Mouse (Mus musculus) lung, postnatal 0 days (tissue): Measurements from ENCODE around the gene Gclc. TPM values are rescaled to one million over a fixed set of nuclear protein-coding genes. Genes with fewer than 3 reads are reported as not detected.

ENCODE experiments used
- ATAC-seq: fragments of 200-750 bp; cut with Nextera tagmentation; 2 replicates; pipeline ENCODE4 v1.8.0; 2017; ENCODE audit warnings: moderate library complexity
- DNase-seq: peaks from one replicate; pipeline ENCODE4 v3.0.0-alpha.2; 2016; ENCODE audit warnings: low spot score
- H3K27ac ChIP-seq: fragments of 300-500 bp; sonication (generic); 2 replicates; pipeline ENCODE4 v1.5.1; 2014; ENCODE audit warnings: antibody characterized with exemption, mild to moderate bottlenecking, low read length, mixed read lengths
- H3K27me3 ChIP-seq: fragments of 300-500 bp; sonication (generic); replicated peaks from 2 replicates; pipeline ENCODE4 v1.6.1; 2014; ENCODE audit warnings: low read length, mixed read lengths; ENCODE audit not compliant: insufficient read depth
- H3K36me3 ChIP-seq: fragments of 300-500 bp; sonication (generic); 2 replicates; pipeline ENCODE4 v1.6.1; 2014; ENCODE audit warnings: low read length, mixed read lengths; ENCODE audit not compliant: insufficient read depth
- H3K4me1 ChIP-seq: fragments of 300-500 bp; sonication (generic); 2 replicates; pipeline ENCODE4 v1.6.1; 2014; ENCODE audit warnings: antibody characterized with exemption, low read depth, low read length, mixed read lengths; ENCODE audit not compliant: insufficient read depth
- H3K4me2 ChIP-seq: fragments of 300-500 bp; sonication (generic); replicated peaks from 2 replicates; pipeline ENCODE4 v1.6.1; 2014; ENCODE audit warnings: low read depth, mild to moderate bottlenecking, low read length, moderate library complexity, mixed read lengths
- H3K4me3 ChIP-seq: fragments of 300-500 bp; sonication (generic); 2 replicates; pipeline ENCODE4 v1.5.1; 2014; ENCODE audit warnings: low read depth, low read length
- H3K9ac ChIP-seq: fragments of 300-500 bp; sonication (generic); replicated peaks from 2 replicates; pipeline ENCODE4 v1.6.1; 2014; ENCODE audit warnings: low read depth, mild to moderate bottlenecking
- H3K9me3 ChIP-seq: fragments of 300-500 bp; sonication (generic); 2 replicates; pipeline ENCODE4 v1.6.1; 2016; ENCODE audit warnings: low read length, mixed read lengths
- CTCF ChIP-seq: IDR thresholded peaks from 2 replicates; pipeline ENCODE4 v1.5.1; 2016; ENCODE audit warnings: antibody characterized with exemption, mild to moderate bottlenecking
- EP300 ChIP-seq: IDR thresholded peaks from 2 replicates; pipeline ENCODE4 v1.6.1; 2016; ENCODE audit warnings: antibody characterized with exemption, mild to moderate bottlenecking, control low read depth
- WGBS: fragments of 180-500 bp; shearing (Covaris S2); extraction: QIAGEN DNeasy Blood & Tissue Kit; methylation state at CpG from one replicate; pipeline ENCODE4 v1.1.7; 2014; 5-methylcytosine and 5-hydroxymethylcytosine counted together
- polyA plus RNA-seq: library from polyadenylated mRNA; unstranded; fragments of >200 nt; fragmentation: Nextera tagmentation; extraction: Ambion mirVana; gene quantifications from 2 replicates; pipeline ENCODE4 v1.2.1, GENCODE M21; 2015

Gene Gclc
- polyA plus RNA-seq, 1 experiment from 2014 or later, result 40.8 TPM

GRCm38 (mm10) chr9:77759111-77759510, 4.8 kb downstream of the Gclc start:
- no peak for DNase-seq
- Histone ChIP-seq H3K27ac (no peak overlapping the region), H3K36me3 (no peaks in the 10 kb centered on the region), H3K4me2 (no peak overlapping the region), H3K9me3 (no peaks in the 10 kb centered on the region), H3K27me3 (no peaks in the 10 kb centered on the region), H3K9ac (no peak overlapping the region), H3K4me1 (no peaks in the 10 kb centered on the region), H3K4me3 (no peak overlapping the region)
- WGBS, result 79% methylated on average over 6 of the region's 6 CpGs
- no peak for TF ChIP-seq CTCF
- TF ChIP-seq EP300, result no peak
- no peak for ATAC-seq

GRCm38 (mm10) chr9:77759756-77760155, 5.4 kb downstream of the Gclc start:
- Histone ChIP-seq H3K9me3 (no peaks in the 10 kb centered on the region), H3K27ac (no peak overlapping the region), H3K36me3 (no peaks in the 10 kb centered on the region), H3K4me1 (no peaks in the 10 kb centered on the region), H3K4me2 (no peak overlapping the region), H3K4me3 (no peak overlapping the region), H3K27me3 (no peaks in the 10 kb centered on the region), H3K9ac (no peak overlapping the region)
- TF ChIP-seq EP300 (no peak), CTCF (no peak)
- DNase-seq (no peak), ATAC-seq (no peak)
- WGBS, result 73% methylated on average over 6 of the region's 6 CpGs

DNA sequence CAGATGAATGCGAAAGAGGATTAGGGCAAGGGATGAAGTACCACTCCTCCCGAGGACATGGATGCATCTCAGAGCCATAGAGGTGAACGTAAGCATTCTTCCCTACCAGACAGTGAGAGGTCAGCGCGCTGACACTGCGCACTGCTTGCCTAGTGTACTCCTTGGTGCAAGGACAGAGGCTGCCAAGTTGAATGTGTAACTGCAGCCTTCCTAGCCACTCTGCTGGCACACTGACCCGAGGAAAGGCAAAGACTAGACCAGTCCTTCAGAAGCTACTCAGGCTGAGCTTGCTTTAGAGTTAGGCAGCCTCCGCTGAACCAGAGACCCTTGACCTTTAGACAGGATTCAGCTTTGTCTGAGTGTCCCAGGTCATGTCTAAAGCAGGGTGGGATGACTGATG, 11.9 kb downstream of the Gclc start:
- Histone ChIP-seq H3K27ac (no peak overlapping the region), H3K4me3 (no peak overlapping the region), H3K9ac (no peak overlapping the region), H3K9me3 (no peaks in the 10 kb centered on the region), H3K27me3 (no peaks in the 10 kb centered on the region), H3K4me2 (no peak overlapping the region), H3K4me1 (no peaks in the 10 kb centered on the region), H3K36me3 (no peaks in the 10 kb centered on the region)
- no peak for ATAC-seq
- DNase-seq, result no peak
- TF ChIP-seq CTCF (no peak), EP300 (no peak)
- WGBS, result 78% methylated on average over 8 of the region's 8 CpGs

- H3K36me3 ChIP-seq, result no peaks in the 10 kb centered on the region
- WGBS, result 49% methylated on average over 3 of the region's 3 CpGs
- H3K9ac ChIP-seq, result no peak overlapping the region
- ATAC-seq (peak; percentile 47; the same call in 1 of the 2 replicates), DNase-seq (no peak)
- no peaks in the 10 kb centered on the region for H3K9me3 ChIP-seq
- no peaks in the 10 kb centered on the region for H3K27me3 ChIP-seq
- no peak for TF ChIP-seq CTCF
- TF ChIP-seq EP300, result no peak
- H3K4me3 ChIP-seq, result no peak overlapping the region
- H3K4me2 ChIP-seq, result no peak overlapping the region
- no peaks in the 10 kb centered on the region for H3K4me1 ChIP-seq
- no peak overlapping the region for H3K27ac ChIP-seq
Measured at GRCm38 (mm10) chr9:77766767-77767166, 12.4 kb downstream of the Gclc start.

DNA sequence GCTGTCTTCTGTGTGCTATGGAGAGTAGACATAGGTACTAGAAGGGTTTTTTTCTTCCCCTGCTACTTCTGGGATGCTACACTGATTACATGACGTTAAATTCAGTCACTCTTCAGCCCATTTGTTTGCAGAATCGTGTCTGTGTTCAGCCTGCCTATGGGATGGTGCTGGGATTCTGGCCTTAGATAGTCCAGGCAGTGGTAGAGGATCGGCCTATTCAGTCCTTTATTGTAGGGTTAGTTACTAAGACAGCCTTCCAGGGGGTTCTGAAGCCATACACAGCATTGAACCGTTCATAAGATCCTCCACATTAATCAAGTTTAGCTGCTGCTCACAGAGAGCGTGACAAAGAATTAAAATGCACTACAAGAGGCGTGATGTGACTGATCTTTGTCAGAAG, 16.6 kb downstream of the Gclc start:
- H3K4me2 ChIP-seq, result no peak overlapping the region
- H3K9me3 ChIP-seq, result no peaks in the 10 kb centered on the region
- no peak overlapping the region for H3K4me3 ChIP-seq
- DNase-seq (no peak), ATAC-seq (no peak)
- WGBS, result 78% methylated on average over 6 of the region's 6 CpGs
- H3K4me1 ChIP-seq, result no peaks in the 10 kb centered on the region
- no peaks in the 10 kb centered on the region for H3K27me3 ChIP-seq
- H3K27ac ChIP-seq, result no peak overlapping the region
- no peaks in the 10 kb centered on the region for H3K36me3 ChIP-seq
- H3K9ac ChIP-seq, result no peak overlapping the region
- TF ChIP-seq EP300 (no peak), CTCF (no peak)

- 89% methylated on average over 5 of the region's 5 CpGs for WGBS
- Histone ChIP-seq H3K27ac (no peak overlapping the region), H3K36me3 (no peaks in the 10 kb centered on the region), H3K4me2 (no peak overlapping the region), H3K27me3 (no peaks in the 10 kb centered on the region), H3K9ac (no peak overlapping the region), H3K9me3 (no peaks in the 10 kb centered on the region), H3K4me1 (no peaks in the 10 kb centered on the region), H3K4me3 (no peak overlapping the region)
- ATAC-seq (no peak), DNase-seq (no peak)
- TF ChIP-seq EP300, result no peak
- no peak for TF ChIP-seq CTCF
Measured at GRCm38 (mm10) chr9:77771330-77771729, 17.0 kb downstream of the Gclc start.

- no peak for DNase-seq
- H3K9ac ChIP-seq, result no peak overlapping the region
- WGBS, result 70% methylated on average over 10 of the region's 10 CpGs
- no peak overlapping the region for H3K27ac ChIP-seq
- TF ChIP-seq EP300 (no peak), CTCF (no peak)
- no peak overlapping the region for H3K4me2 ChIP-seq
- H3K9me3 ChIP-seq, result no peaks in the 10 kb centered on the region
- ATAC-seq, result no peak
- H3K36me3 ChIP-seq, result no peaks in the 10 kb centered on the region
- no peaks in the 10 kb centered on the region for H3K4me1 ChIP-seq
- H3K4me3 ChIP-seq, result no peak overlapping the region
- no peaks in the 10 kb centered on the region for H3K27me3 ChIP-seq
Measured at GRCm38 (mm10) chr9:77771765-77772383, 17.5 kb downstream of the Gclc start.
